Mouse (Mus musculus): ENCODE results near the gene Hoxd4.

GRCm38 (mm10) chr2:74669230-74669578, 42.5 kb upstream of the Hoxd4 start:
- TF ChIP-seq CTCF (IDR thresholded peaks at IDR 0.05) (no peak), POLR2A (IDR thresholded peaks at IDR 0.05; ENCODE audit: insufficient read depth, low read depth, low read length) (no peak), EP300 (IDR thresholded peaks at IDR 0.05; ENCODE audit: insufficient read depth, low read depth, low read length) (no peak)

All from heart, adult 2 months (tissue).